Mouse (Mus musculus) midbrain, embryonic 13.5 days (tissue): ENCODE data around the gene Rab3b. TPM values are rescaled to one million over a fixed set of nuclear protein-coding genes. Genes with fewer than 3 reads are reported as not detected.

ENCODE experiments used
- ATAC-seq: fragments of 200-750 bp; cut with Nextera tagmentation; 2 replicates; pipeline ENCODE4 v1.8.0; 2017; ENCODE audit warnings: mild to moderate bottlenecking, moderate TSS enrichment, moderate library complexity
- H3K27ac ChIP-seq: fragments of 300-500 bp; sonication (generic); 2 replicates; pipeline ENCODE4 v1.5.1; 2015; ENCODE audit warnings: inconsistent platforms, mild to moderate bottlenecking, moderate library complexity
- H3K27me3 ChIP-seq: fragments of 300-500 bp; sonication (generic); 2 replicates; pipeline ENCODE4 v1.6.1; 2015; ENCODE audit warnings: mild to moderate bottlenecking, inconsistent platforms
- H3K36me3 ChIP-seq: fragments of 300-500 bp; sonication (generic); 2 replicates; pipeline ENCODE4 v1.6.1; 2015; ENCODE audit warnings: mild to moderate bottlenecking, inconsistent platforms
- H3K4me1 ChIP-seq: fragments of 300-500 bp; sonication (generic); replicated peaks from 2 replicates; pipeline ENCODE4 v1.6.1; 2015; ENCODE audit warnings: inconsistent platforms
- H3K4me2 ChIP-seq: fragments of 300-500 bp; sonication (generic); replicated peaks from 2 replicates; pipeline ENCODE4 v1.6.1; 2015; ENCODE audit warnings: moderate library complexity, mild to moderate bottlenecking, inconsistent platforms
- H3K4me3 ChIP-seq: fragments of 300-500 bp; sonication (generic); replicated peaks from 2 replicates; pipeline ENCODE4 v1.5.1; 2015; ENCODE audit warnings: mild to moderate bottlenecking, inconsistent platforms
- H3K9ac ChIP-seq: fragments of 300-500 bp; sonication (generic); replicated peaks from 2 replicates; pipeline ENCODE4 v1.6.1; 2015; ENCODE audit warnings: mild to moderate bottlenecking, inconsistent platforms
- H3K9me3 ChIP-seq: fragments of 300-500 bp; sonication (generic); 2 replicates; pipeline ENCODE4 v1.6.1; 2016; ENCODE audit warnings: mild to moderate bottlenecking, inconsistent platforms
- WGBS: fragments of 180-500 bp; shearing (Covaris S2); methylation state at CpG from one replicate; pipeline ENCODE4 v1.1.7; 2015; 5-methylcytosine and 5-hydroxymethylcytosine counted together
- polyA plus RNA-seq: library from polyadenylated mRNA; unstranded; fragments of >200 nt; fragmentation: Nextera tagmentation; extraction: Ambion mirVana; gene quantifications from 2 replicates; pipeline ENCODE4 v1.2.1, GENCODE M21; 2015

Rab3b gene
- polyA plus RNA-seq, 1 experiment from 2014 or later = 69.7 TPM

- no peaks in the 10 kb centered on the region for H3K27me3 ChIP-seq
Measured at GRCm38 (mm10) chr4:108845824-108846569, 32.9 kb upstream of the Rab3b start.

DNA sequence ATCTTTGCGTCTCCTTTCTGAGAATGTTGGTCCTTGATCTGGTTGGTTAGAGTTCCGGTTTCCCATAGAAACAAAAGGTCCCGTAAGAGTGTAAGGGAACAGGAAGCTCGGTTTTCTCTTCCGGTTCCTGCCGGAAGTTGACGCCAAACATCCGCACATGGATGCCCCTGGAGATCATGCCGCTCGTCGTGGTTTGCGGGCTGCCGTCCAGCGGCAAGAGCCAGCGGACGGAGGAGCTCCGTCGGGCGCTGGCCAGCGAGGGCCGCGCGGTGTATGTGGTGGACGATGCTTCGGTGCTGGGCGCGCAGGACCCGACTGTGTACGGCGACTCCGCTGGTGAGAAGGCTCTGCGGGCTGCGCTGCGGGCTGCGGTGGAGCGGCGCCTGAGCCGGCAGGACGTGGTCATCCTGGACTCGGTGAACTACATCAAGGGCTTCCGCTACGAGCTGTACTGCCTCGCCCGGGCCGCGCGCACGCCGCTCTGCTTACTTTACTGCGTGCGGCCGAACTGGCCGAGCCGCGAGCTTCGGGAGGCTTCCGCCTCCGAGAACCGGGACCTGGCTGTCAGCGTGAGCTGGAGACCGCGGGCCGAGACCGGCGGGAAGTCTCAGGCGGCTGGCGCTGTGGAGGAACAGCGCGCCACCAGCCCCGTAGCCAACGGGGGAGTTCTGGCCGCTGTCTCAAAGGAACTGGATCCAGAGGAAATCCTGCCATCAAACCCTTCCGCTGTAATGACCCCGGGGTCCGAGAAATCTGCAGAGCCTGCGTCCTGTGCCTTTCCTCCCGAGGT, 31.0 kb upstream of the Rab3b start, which contains the start of gene Kti12:
Gene Kti12, plus strand, starts transcription at position 71 of the 790 bp plus-strand sequence.
- under 1% methylated on average over 72 of the region's 77 CpGs for WGBS
- no peaks in the 10 kb centered on the region for H3K9me3 ChIP-seq
- H3K27ac ChIP-seq = peak within 1 kb of the TSS; percentile 86
- H3K27me3 ChIP-seq = no peaks in the 10 kb centered on the region
- ATAC-seq = peak; percentile 94
- H3K4me1 ChIP-seq = peaks cover 26% of the 10 kb centered on the region
- peak within 1 kb of the TSS; percentile 99 for H3K4me2 ChIP-seq
- peak within 1 kb of the TSS; percentile 96 for H3K4me3 ChIP-seq
- H3K9ac ChIP-seq = peak within 1 kb of the TSS; percentile 89
- H3K36me3 ChIP-seq = peaks cover 4% of the 10 kb centered on the region; the same call in 1 of the 2 replicates

More at GRCm38 (mm10) chr4:108845824-108846569, 32.9 kb upstream of the Rab3b start:
- Histone ChIP-seq H3K4me3 (no peak overlapping the region), H3K9me3 (no peaks in the 10 kb centered on the region), H3K4me2 (no peak overlapping the region), H3K36me3 (0 out of 2 replicates have a peak, but pooled peaks cover 4% of the 10 kb centered on the region), H3K27ac (no peak overlapping the region), H3K9ac (no peak overlapping the region), H3K4me1 (peaks cover 23% of the 10 kb centered on the region)
- no peak for ATAC-seq
- WGBS = 95% methylated on average over 5 of the region's 5 CpGs

- Histone ChIP-seq H3K9me3 (no peaks in the 10 kb centered on the region), H3K27ac (peak within 1 kb of the TSS; percentile 86), H3K9ac (peak within 1 kb of the TSS; percentile 89), H3K27me3 (no peaks in the 10 kb centered on the region), H3K4me3 (peak within 1 kb of the TSS; percentile 96), H3K36me3 (peaks cover 9% of the 10 kb centered on the region), H3K4me2 (peak within 1 kb of the TSS; percentile 99), H3K4me1 (peaks cover 26% of the 10 kb centered on the region)
- ATAC-seq = peak; percentile 53
- 12% methylated on average over 20 of the region's 20 CpGs for WGBS
Measured at GRCm38 (mm10) chr4:108848505-108848848, 30.4 kb upstream of the Rab3b start, which contains the start of gene A730015C16Rik. Gene A730015C16Rik (minus strand): TSS chr4:108848619.

- WGBS = 86% methylated on average over 7 of the region's 7 CpGs
- no peak for ATAC-seq
- no peaks in the 10 kb centered on the region for H3K9me3 ChIP-seq
Measured at GRCm38 (mm10) chr4:108866806-108867205, 12.1 kb upstream of the Rab3b start.

GRCm38 (mm10) chr4:108869730-108870374, 9.0 kb upstream of the Rab3b start:
- H3K9me3 ChIP-seq = no peaks in the 10 kb centered on the region
- H3K4me1 ChIP-seq = no peaks in the 10 kb centered on the region
- H3K36me3 ChIP-seq = peaks cover under 1% of the 10 kb centered on the region
- H3K27ac ChIP-seq = no peak overlapping the region
- WGBS = 37% methylated on average over 10 of the region's 10 CpGs
- H3K4me2 ChIP-seq = no peak overlapping the region
- peak; percentile 92 for ATAC-seq
- H3K9ac ChIP-seq = no peak overlapping the region
- no peaks in the 10 kb centered on the region for H3K27me3 ChIP-seq
- H3K4me3 ChIP-seq = no peak overlapping the region

More at GRCm38 (mm10) chr4:108866806-108867205, 12.1 kb upstream of the Rab3b start:
- H3K27me3 ChIP-seq = no peaks in the 10 kb centered on the region
- no peak overlapping the region for H3K27ac ChIP-seq
- no peak overlapping the region for H3K4me3 ChIP-seq
- H3K36me3 ChIP-seq = peaks cover 29% of the 10 kb centered on the region
- no peak overlapping the region for H3K9ac ChIP-seq
- no peak overlapping the region for H3K4me2 ChIP-seq
- H3K4me1 ChIP-seq = no peaks in the 10 kb centered on the region

DNA sequence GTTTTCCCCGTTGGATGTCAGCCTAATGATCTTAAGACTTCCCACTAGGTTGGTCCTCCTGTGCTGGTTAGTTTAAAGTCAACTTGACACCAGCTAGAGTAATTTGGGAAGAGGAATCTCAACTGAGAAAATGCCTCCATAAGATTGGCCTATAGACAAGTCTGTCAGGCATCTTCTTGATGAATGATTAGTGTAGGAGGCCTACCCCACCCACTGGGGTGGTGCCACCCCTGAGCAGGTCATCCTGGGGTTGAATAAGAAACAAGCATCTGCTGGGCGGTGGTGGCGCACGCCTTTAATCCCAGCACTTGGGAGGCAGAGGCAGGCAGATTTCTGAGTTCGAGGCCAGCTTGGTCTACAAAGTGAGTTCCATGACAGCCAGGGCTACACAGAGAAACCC, 5.1 kb upstream of the Rab3b start:
- Histone ChIP-seq H3K4me2 (no peak overlapping the region), H3K4me1 (no peaks in the 10 kb centered on the region), H3K36me3 (no peaks in the 10 kb centered on the region), H3K9ac (no peak overlapping the region), H3K9me3 (no peaks in the 10 kb centered on the region), H3K4me3 (no peak overlapping the region), H3K27me3 (peaks cover 7% of the 10 kb centered on the region; the same call in 1 of the 2 replicates), H3K27ac (no peak overlapping the region)
- no peak for ATAC-seq
- WGBS = 92% methylated on average over 5 of the region's 5 CpGs

DNA sequence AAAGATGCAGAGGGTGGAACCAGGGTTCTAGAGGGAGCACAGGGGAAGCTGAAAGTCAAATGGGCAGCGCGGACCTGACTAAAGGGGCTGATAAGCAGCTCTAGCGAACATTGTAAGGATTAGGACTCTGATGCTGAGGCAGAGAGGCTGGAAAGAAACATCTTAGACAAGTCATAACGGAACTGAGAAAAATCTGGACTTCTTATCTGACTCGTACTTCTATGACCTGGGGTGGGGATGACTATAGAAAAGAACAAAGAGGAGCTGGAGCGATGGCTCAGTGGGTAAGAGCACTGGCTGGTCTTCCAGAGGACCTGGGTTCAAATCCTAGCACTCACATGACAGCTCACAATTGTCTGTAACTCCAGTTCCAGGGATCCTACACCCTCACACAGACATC, 962 bp upstream of the Rab3b start:
- Histone ChIP-seq H3K4me1 (peaks cover 4% of the 10 kb centered on the region), H3K4me2 (no peak overlapping the region), H3K4me3 (no peak overlapping the region), H3K9ac (no peak overlapping the region), H3K36me3 (no peaks in the 10 kb centered on the region), H3K27me3 (peaks cover 11% of the 10 kb centered on the region; the same call in 1 of the 2 replicates), H3K27ac (no peak overlapping the region), H3K9me3 (no peaks in the 10 kb centered on the region)
- 77% methylated on average over 6 of the region's 6 CpGs for WGBS
- ATAC-seq = no peak

- no peak overlapping the region for H3K9ac ChIP-seq
- no peak overlapping the region for H3K4me3 ChIP-seq
- WGBS = 63% methylated on average over 13 of the region's 13 CpGs
- peaks cover 4% of the 10 kb centered on the region for H3K4me1 ChIP-seq
- 0 out of 2 replicates have a peak, but pooled peaks cover 3% of the 10 kb centered on the region for H3K9me3 ChIP-seq
- H3K27ac ChIP-seq = no peak overlapping the region
- H3K36me3 ChIP-seq = no peaks in the 10 kb centered on the region
- no peak for ATAC-seq
- 0 out of 2 replicates have a peak, but pooled peaks cover 4% of the 10 kb centered on the region for H3K27me3 ChIP-seq
- no peak overlapping the region for H3K4me2 ChIP-seq
Measured at GRCm38 (mm10) chr4:108883815-108884214, 5.0 kb downstream of the Rab3b start.

DNA sequence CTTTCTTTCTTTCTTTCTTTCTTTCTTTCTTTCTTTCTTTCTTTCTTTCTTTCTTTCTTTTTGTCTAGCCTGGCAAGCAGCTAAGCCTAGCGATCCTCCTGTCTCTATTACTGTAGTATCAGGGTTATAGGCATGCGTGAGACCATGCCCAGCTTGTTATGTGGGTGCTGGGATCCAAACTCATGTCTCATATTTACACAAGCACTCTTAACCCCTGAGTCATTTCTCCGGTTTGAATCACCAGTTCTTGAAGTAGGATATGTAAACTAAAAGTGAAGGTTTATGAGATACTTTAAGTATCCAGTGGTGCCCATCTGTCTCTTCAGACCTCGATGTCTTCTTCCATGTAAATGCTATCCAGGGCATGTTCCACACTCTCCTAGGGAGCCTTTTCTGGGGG, 8.6 kb downstream of the Rab3b start:
- H3K27me3 ChIP-seq = no peaks in the 10 kb centered on the region
- no peaks in the 10 kb centered on the region for H3K36me3 ChIP-seq
- no peak for ATAC-seq
- no peak overlapping the region for H3K4me3 ChIP-seq
- no peaks in the 10 kb centered on the region for H3K4me1 ChIP-seq
- 91% methylated on average over 4 of the region's 4 CpGs for WGBS
- no peak overlapping the region for H3K9ac ChIP-seq
- H3K9me3 ChIP-seq = 0 out of 2 replicates have a peak, but pooled peaks cover 3% of the 10 kb centered on the region
- H3K4me2 ChIP-seq = no peak overlapping the region
- no peak overlapping the region for H3K27ac ChIP-seq

- ATAC-seq = no peak
- no peaks in the 10 kb centered on the region for H3K4me1 ChIP-seq
- WGBS = 87% methylated on average over 6 of the region's 6 CpGs
Measured at GRCm38 (mm10) chr4:108890876-108891275, 12.0 kb downstream of the Rab3b start.

GRCm38 (mm10) chr4:108900421-108900820, 21.6 kb downstream of the Rab3b start:
- Histone ChIP-seq H3K27ac (no peak overlapping the region), H3K4me3 (no peak overlapping the region), H3K36me3 (no peaks in the 10 kb centered on the region), H3K27me3 (no peaks in the 10 kb centered on the region), H3K4me2 (no peak overlapping the region), H3K9ac (no peak overlapping the region), H3K9me3 (no peaks in the 10 kb centered on the region), H3K4me1 (peaks cover 15% of the 10 kb centered on the region)
- 67% methylated on average over 7 of the region's 7 CpGs for WGBS
- no peak for ATAC-seq

More at GRCm38 (mm10) chr4:108890876-108891275, 12.0 kb downstream of the Rab3b start:
- no peak overlapping the region for H3K27ac ChIP-seq
- H3K4me3 ChIP-seq = no peak overlapping the region
- no peak overlapping the region for H3K4me2 ChIP-seq
- H3K36me3 ChIP-seq = no peaks in the 10 kb centered on the region
- H3K9me3 ChIP-seq = 0 out of 2 replicates have a peak, but pooled peaks cover 3% of the 10 kb centered on the region
- H3K9ac ChIP-seq = no peak overlapping the region
- H3K27me3 ChIP-seq = no peaks in the 10 kb centered on the region
